Mouse (Mus musculus) midbrain, embryonic 11.5 days (tissue): Measurements from ENCODE around the gene Asic1. TPM values are rescaled to one million over a fixed set of nuclear protein-coding genes. Genes with fewer than 3 reads are reported as not detected.

Experiments
- ATAC-seq: fragments of 200-750 bp; cut with Nextera tagmentation; 2 replicates; pipeline ENCODE4 v1.8.0; 2017; ENCODE audit warnings: moderate TSS enrichment, moderate library complexity; ENCODE audit not compliant: low FRiP score
- DNase-seq: peaks from one replicate; pipeline ENCODE4 v3.0.0; 2015; ENCODE audit warnings: low spot score; ENCODE audit errors: missing footprints
- H3K27ac ChIP-seq: fragments of 300-500 bp; sonication (generic); 2 replicates; pipeline ENCODE4 v1.5.1; 2014; ENCODE audit warnings: low read depth, low read length
- H3K27me3 ChIP-seq: fragments of 300-500 bp; sonication (generic); 2 replicates; pipeline ENCODE4 v1.6.1; 2014; ENCODE audit warnings: mild to moderate bottlenecking, low read length, moderate library complexity, mixed read lengths; ENCODE audit not compliant: control insufficient read depth, insufficient read depth
- H3K36me3 ChIP-seq: fragments of 300-500 bp; sonication (generic); 2 replicates; pipeline ENCODE4 v1.6.1; 2014; ENCODE audit warnings: mild to moderate bottlenecking, low read length, moderate library complexity, mixed read lengths; ENCODE audit not compliant: control insufficient read depth, insufficient read depth
- H3K4me1 ChIP-seq: fragments of 300-500 bp; sonication (generic); 2 replicates; pipeline ENCODE4 v1.6.1; 2014; ENCODE audit warnings: low read length; ENCODE audit not compliant: control insufficient read depth, insufficient read depth
- H3K4me2 ChIP-seq: fragments of 300-500 bp; sonication (generic); 2 replicates; pipeline ENCODE4 v1.6.1; 2014; ENCODE audit warnings: mild to moderate bottlenecking, moderate library complexity
- H3K4me3 ChIP-seq: fragments of 300-500 bp; sonication (generic); 2 replicates; pipeline ENCODE4 v1.5.1; 2014; ENCODE audit warnings: low read depth, low read length
- H3K9ac ChIP-seq: fragments of 300-500 bp; sonication (generic); 2 replicates; pipeline ENCODE4 v1.6.1; 2014; ENCODE audit warnings: low read length
- H3K9me3 ChIP-seq: fragments of 300-500 bp; sonication (generic); 2 replicates; pipeline ENCODE4 v1.6.1; 2016; ENCODE audit warnings: low read length; ENCODE audit not compliant: control insufficient read depth
- WGBS: fragments of 180-500 bp; shearing (Covaris S2); extraction: QIAGEN DNeasy Blood & Tissue Kit; methylation state at CpG from one replicate; pipeline ENCODE4 v1.1.7; 2014; 5-methylcytosine and 5-hydroxymethylcytosine counted together
- polyA plus RNA-seq: library from polyadenylated mRNA; unstranded; fragments of >200 nt; fragmentation: Nextera tagmentation; extraction: Ambion mirVana; gene quantifications from 2 replicates; pipeline ENCODE4 v1.2.1, GENCODE M21; 2014

Gene Asic1
- polyA plus RNA-seq, 1 experiment from 2014 or later = 10.5 TPM

DNA sequence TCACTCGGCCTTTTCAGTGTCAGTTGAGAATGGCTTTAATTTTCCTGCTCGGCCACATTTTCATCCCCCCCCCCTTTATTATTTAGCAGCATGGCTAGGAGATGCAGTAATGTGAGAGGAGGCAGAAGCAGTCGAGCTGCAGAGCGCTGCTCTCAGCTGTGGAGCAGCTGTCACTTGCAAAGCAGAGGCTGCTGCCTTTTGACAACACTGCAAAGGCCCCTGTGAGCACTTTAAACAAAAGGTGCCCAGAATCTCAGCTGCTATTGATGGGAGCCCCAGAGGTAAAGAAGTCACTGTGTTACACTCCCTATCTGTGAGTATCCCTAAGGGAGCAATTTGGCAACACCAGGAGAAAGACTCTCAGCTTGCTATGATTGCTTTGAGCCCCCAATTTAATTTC lies 21.8 kb upstream of the Asic1 start:
- peak overlapping the region; percentile 25 for H3K27ac ChIP-seq
- H3K9ac ChIP-seq = no peak overlapping the region
- peaks cover 47% of the 10 kb centered on the region for H3K4me1 ChIP-seq
- no peaks in the 10 kb centered on the region for H3K9me3 ChIP-seq
- peak overlapping the region; percentile 14 for H3K4me2 ChIP-seq
- no peak for DNase-seq
- no peaks in the 10 kb centered on the region for H3K36me3 ChIP-seq
- H3K4me3 ChIP-seq = no peak overlapping the region
- H3K27me3 ChIP-seq = no peaks in the 10 kb centered on the region; the same call in 1 of the 2 replicates
- 40% methylated on average over 4 of the region's 4 CpGs for WGBS
- ATAC-seq = no peak

DNA sequence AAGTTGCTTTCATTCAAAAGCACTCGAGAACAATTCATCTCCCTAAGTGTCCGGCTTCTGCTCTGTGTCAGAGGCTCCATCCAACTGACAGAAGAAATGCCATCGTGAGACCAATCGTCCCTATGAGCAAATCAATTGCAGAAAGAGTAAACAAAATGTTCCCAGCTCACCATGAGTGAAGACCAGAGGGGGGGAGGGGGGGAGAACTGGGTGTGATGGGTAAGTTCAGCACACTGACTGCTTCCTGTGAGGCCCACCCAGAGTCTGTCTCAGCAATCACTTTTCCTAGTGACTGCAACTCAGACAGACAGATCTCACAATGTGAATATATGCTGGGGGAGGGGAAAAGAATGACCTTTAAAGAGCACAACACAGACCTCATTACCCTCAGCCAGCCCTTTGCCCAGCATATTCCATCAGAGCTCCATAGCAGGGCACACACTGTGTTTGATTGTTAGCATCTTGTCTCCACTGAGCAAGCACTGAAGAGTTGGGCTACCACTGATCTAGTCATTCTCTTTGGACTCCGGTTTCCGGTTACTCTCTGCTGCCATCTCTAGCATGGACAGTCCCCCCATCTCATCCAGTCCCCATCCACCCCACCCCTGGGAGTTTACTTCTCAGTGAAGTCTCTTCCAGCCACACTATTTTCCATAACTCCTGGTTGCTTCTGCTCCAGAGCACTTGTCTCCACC lies 21.0 kb upstream of the Asic1 start:
- H3K27me3 ChIP-seq = peaks cover 8% of the 10 kb centered on the region
- no peaks in the 10 kb centered on the region for H3K9me3 ChIP-seq
- ATAC-seq (no peak), DNase-seq (no peak)
- H3K9ac ChIP-seq = peak overlapping the region; percentile 29; the same call in 1 of the 2 replicates
- H3K27ac ChIP-seq = peak overlapping the region; percentile 22; the same call in 1 of the 2 replicates
- H3K4me3 ChIP-seq = peak overlapping the region; percentile 2; the same call in 1 of the 2 replicates
- no peaks in the 10 kb centered on the region for H3K36me3 ChIP-seq
- peaks cover 51% of the 10 kb centered on the region for H3K4me1 ChIP-seq
- WGBS = 39% methylated on average over 6 of the region's 6 CpGs
- peak overlapping the region; percentile 70 for H3K4me2 ChIP-seq

DNA sequence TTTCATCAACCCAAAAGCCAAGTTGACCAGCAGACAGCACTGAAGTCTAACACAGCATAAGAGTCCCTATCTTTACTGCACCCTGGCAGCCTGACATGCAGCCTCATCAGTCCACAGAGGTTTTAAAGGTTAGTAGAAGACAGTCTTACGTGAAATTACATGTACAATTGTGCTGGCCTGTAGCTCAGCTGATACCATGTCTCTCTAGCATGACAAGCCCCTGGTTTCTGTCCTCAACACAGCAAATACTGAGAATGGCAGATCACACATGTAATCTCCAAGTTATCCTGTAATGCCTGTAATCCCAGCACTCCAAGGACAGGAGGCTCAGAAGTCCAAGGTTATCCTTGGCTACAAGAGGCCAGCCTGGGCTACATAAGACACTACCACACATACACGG lies 19.9 kb upstream of the Asic1 start:
- no peak for DNase-seq
- no peak for ATAC-seq
- no peaks in the 10 kb centered on the region for H3K36me3 ChIP-seq
- peak overlapping the region; percentile 82 for H3K4me3 ChIP-seq
- peak overlapping the region; percentile 88 for H3K9ac ChIP-seq
- peaks cover 44% of the 10 kb centered on the region for H3K4me1 ChIP-seq
- H3K27me3 ChIP-seq = peaks cover 19% of the 10 kb centered on the region
- 53% methylated on average over 2 of the region's 2 CpGs for WGBS
- peak overlapping the region; percentile 70 for H3K4me2 ChIP-seq
- no peak overlapping the region for H3K27ac ChIP-seq
- no peaks in the 10 kb centered on the region for H3K9me3 ChIP-seq

DNA sequence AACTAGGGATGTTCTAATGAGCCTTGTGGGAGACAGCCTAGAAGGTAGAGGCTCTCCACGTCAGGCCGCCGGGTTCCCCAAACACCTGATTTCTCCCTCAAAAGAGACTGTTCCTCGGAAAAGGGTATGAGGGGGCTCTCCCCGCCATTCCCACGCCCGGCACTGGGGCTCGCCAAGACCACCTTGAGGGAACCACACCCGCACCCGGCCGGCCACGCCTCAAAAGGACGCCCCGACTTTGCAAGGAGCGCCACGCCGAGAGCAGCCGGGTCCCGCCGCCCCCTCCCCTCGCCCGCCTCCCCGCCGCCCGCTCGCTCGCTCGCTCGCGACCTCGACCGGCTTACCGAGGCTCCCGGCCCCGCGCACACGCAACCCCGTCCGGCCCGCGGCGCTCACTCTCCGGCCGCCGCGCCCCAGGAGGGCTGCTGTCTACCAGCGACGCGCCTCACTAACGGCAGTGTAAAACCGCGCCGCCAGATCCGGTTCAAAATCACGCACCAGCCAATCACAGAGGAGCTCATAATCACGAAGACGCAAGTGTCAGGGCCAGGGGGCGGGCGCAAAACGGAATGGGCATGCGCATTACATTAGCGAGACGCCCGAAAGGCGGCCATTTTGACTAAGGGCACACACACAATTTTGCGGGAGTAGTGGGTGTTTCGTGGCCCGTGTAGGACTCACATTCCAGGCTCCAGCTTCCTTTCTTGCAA lies 18.9 kb upstream of the Asic1 start, which contains the start of gene Racgap1:
TSS of gene Racgap1 (minus strand) at position 494 of the 710 bp plus-strand sequence.
- H3K9ac ChIP-seq = peak within 1 kb of the TSS; percentile 88
- H3K4me3 ChIP-seq = peak within 1 kb of the TSS; percentile 82
- no peak within 1 kb of the TSS for H3K27ac ChIP-seq
- DNase-seq (peak; percentile 99), ATAC-seq (peak; percentile 93)
- H3K27me3 ChIP-seq = peaks cover 19% of the 10 kb centered on the region
- peak within 1 kb of the TSS; percentile 70 for H3K4me2 ChIP-seq
- under 1% methylated on average over 49 of the region's 68 CpGs for WGBS
- no peaks in the 10 kb centered on the region for H3K36me3 ChIP-seq
- no peaks in the 10 kb centered on the region for H3K9me3 ChIP-seq
- peaks cover 41% of the 10 kb centered on the region for H3K4me1 ChIP-seq

DNA sequence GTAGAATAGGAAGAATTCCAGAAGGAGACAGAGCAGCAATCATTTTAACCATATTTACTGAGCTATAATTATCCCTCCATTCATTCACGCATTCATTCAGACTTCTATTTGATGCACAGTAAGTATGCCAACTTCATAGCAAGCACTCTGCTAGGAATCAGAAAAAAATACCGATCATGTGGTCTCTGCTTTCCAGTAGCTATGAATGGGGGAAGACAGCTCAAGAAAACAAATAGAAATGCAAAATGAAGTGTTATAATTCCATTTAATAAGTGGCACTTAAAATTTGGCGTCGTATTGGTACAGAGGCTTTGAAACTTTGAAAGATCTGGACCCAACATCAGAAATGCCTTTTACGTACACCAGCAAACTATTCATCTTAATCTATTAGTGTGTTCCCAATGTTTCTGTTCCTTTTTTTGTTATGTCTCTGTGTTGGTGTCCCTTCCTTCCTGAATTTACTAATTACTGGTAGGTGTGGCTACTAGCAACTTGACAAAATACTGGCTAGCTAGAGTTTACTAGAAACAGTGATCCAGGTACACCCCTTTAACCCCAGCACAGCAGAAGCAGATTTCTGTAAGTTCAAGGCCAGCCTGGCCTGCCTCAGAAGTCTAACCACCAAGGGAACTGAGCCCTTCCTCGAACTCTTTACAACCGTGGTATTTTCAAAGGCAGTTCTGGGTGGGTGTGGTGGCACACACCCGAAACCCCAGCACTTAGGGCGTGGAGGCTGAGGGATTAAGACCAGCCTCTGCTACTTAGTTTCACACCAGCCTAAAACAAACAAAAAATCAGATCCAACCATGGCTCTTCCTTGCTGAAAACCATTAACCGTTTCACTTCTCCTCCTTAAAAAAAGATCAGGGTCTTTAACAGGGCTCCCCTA lies 17.9 kb upstream of the Asic1 start:
- no peaks in the 10 kb centered on the region for H3K36me3 ChIP-seq
- H3K4me2 ChIP-seq = peak overlapping the region; percentile 41
- 75% methylated on average over 10 of the region's 10 CpGs for WGBS
- H3K9me3 ChIP-seq = no peaks in the 10 kb centered on the region
- no peak overlapping the region for H3K27ac ChIP-seq
- H3K27me3 ChIP-seq = peaks cover 19% of the 10 kb centered on the region
- peak overlapping the region; percentile 82; the same call in 1 of the 2 replicates for H3K4me3 ChIP-seq
- H3K9ac ChIP-seq = peak overlapping the region; percentile 49; the same call in 1 of the 2 replicates
- ATAC-seq = 0 out of 2 replicates have a peak, but pooled peaks have one; percentile 5
- DNase-seq = no peak
- H3K4me1 ChIP-seq = peaks cover 37% of the 10 kb centered on the region

DNA sequence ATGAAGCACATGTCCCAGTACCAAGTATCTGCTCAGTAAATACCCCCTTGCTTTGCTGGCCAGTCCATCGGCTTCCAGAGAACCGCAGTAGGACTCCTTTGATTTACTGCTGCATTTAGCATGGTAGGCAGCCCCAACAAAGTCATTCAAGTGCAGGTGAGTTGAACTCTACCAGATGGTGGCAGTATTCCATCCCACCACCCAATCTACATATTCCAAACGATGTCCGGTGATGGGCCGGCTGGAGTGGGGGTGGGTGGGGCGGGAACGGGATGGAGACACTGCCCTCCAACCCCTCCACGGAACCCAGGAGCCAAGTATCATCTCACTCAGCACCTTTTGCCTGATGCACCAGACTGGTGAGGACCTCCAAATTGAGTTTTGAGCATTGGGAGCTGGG lies 16.9 kb upstream of the Asic1 start:
- no peak overlapping the region for H3K9ac ChIP-seq
- no peaks in the 10 kb centered on the region for H3K36me3 ChIP-seq
- DNase-seq = no peak
- H3K4me2 ChIP-seq = peak overlapping the region; percentile 41
- no peak for ATAC-seq
- peaks cover 19% of the 10 kb centered on the region for H3K27me3 ChIP-seq
- H3K4me3 ChIP-seq = peak overlapping the region; percentile 18; the same call in 1 of the 2 replicates
- no peak overlapping the region for H3K27ac ChIP-seq
- WGBS = 12% methylated on average over 8 of the region's 8 CpGs
- no peaks in the 10 kb centered on the region for H3K9me3 ChIP-seq
- peaks cover 28% of the 10 kb centered on the region for H3K4me1 ChIP-seq

DNA sequence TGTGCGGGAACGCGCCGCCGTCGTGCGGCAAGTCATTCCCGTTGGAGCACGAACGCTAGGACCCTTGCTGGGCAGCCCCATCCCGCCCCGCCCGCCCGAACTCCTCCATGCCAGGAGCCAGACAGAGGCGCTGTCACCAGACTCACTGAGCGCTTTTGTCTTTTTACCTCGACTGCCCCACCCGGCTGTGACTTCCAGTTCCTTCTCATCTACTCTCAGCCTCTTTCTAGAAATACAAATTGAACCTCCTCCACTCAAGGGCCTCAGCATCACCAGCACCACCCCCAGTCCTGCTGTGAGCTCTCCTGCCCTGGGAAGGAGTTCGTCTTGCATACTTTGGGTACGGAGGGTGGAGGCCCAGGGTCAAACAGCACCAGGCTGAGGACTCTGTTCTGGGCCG lies 16.3 kb upstream of the Asic1 start:
- H3K4me1 ChIP-seq = peaks cover 25% of the 10 kb centered on the region
- no peaks in the 10 kb centered on the region for H3K36me3 ChIP-seq
- peaks cover 19% of the 10 kb centered on the region for H3K27me3 ChIP-seq
- ATAC-seq = no peak
- no peak overlapping the region for H3K27ac ChIP-seq
- H3K9me3 ChIP-seq = no peaks in the 10 kb centered on the region
- peak overlapping the region; percentile 41 for H3K4me2 ChIP-seq
- peak overlapping the region; percentile 18; the same call in 1 of the 2 replicates for H3K4me3 ChIP-seq
- H3K9ac ChIP-seq = peak overlapping the region; percentile 37
- 2% methylated on average over 21 of the region's 21 CpGs for WGBS
- no peak for DNase-seq

DNA sequence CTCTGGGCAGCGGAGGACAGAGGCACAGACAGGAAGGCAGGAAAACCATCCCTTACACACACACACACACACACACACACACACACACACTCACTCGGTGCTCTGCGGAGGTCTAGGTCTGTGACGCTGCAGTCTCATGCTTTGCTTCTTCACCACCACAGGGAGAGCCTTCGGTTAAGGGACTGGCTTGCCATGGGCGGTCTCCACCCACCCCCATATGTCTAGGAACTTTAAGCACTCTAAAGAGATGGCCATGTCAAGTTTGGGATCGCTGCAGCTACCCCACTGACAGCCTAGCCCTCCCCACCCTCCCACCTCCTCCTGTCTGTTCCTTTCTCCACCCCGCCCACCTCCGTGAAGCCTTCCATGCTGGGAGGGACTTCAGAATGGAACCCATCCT lies 14.2 kb upstream of the Asic1 start:
- peaks cover 10% of the 10 kb centered on the region; the same call in 1 of the 2 replicates for H3K4me1 ChIP-seq
- no peak for DNase-seq
- no peak for ATAC-seq
- H3K27ac ChIP-seq = no peak overlapping the region
- no peak overlapping the region for H3K4me2 ChIP-seq
- H3K36me3 ChIP-seq = no peaks in the 10 kb centered on the region
- H3K27me3 ChIP-seq = peaks cover 19% of the 10 kb centered on the region
- H3K4me3 ChIP-seq = no peak overlapping the region
- H3K9me3 ChIP-seq = no peaks in the 10 kb centered on the region
- no peak overlapping the region for H3K9ac ChIP-seq
- WGBS = 55% methylated on average over 9 of the region's 9 CpGs
